Mouse (Mus musculus) hindbrain, embryonic 11.5 days (tissue): ENCODE data around the gene Fbxo11. TPM values are rescaled to one million over a fixed set of nuclear protein-coding genes. Genes with fewer than 3 reads are reported as not detected.
"Not testable (repeated sequence)": the region's sequence is repeated elsewhere in the genome, so short reads cannot be mapped to it uniquely, and the experiment has no call there.

Source experiments
- ATAC-seq: fragments of 200-750 bp; cut with Nextera tagmentation; 2 replicates; pipeline ENCODE4 v1.8.0; 2017; ENCODE audit warnings: mild to moderate bottlenecking, moderate TSS enrichment, moderate library complexity; ENCODE audit not compliant: low FRiP score
- DNase-seq: peaks from one replicate; pipeline ENCODE4 v3.0.0-alpha.2; 2015; ENCODE audit warnings: low spot score
- H3K27ac ChIP-seq: fragments of 300-500 bp; sonication (generic); 2 replicates; pipeline ENCODE4 v1.5.1; 2014; ENCODE audit warnings: mild to moderate bottlenecking, low read depth, low read length
- H3K27me3 ChIP-seq: fragments of 300-500 bp; sonication (generic); 2 replicates; pipeline ENCODE4 v1.6.1; 2014; ENCODE audit warnings: mild to moderate bottlenecking, low read length, moderate library complexity, mixed read lengths; ENCODE audit not compliant: control insufficient read depth, insufficient read depth
- H3K36me3 ChIP-seq: fragments of 300-500 bp; sonication (generic); 2 replicates; pipeline ENCODE4 v1.6.1; 2014; ENCODE audit warnings: mild to moderate bottlenecking, low read length, moderate library complexity, mixed read lengths; ENCODE audit not compliant: control insufficient read depth, insufficient read depth
- H3K4me1 ChIP-seq: fragments of 300-500 bp; sonication (generic); replicated peaks from 2 replicates; pipeline ENCODE4 v1.6.1; 2014; ENCODE audit warnings: low read length, mixed read lengths; ENCODE audit not compliant: control insufficient read depth, insufficient read depth
- H3K4me2 ChIP-seq: fragments of 300-500 bp; sonication (generic); replicated peaks from 2 replicates; pipeline ENCODE4 v1.6.1; 2014; ENCODE audit warnings: mild to moderate bottlenecking, low read depth, low read length
- H3K4me3 ChIP-seq: fragments of 300-500 bp; sonication (generic); 2 replicates; pipeline ENCODE4 v1.5.1; 2014; ENCODE audit warnings: low read depth, low read length
- H3K9ac ChIP-seq: fragments of 300-500 bp; sonication (generic); 2 replicates; pipeline ENCODE4 v1.6.1; 2014; ENCODE audit warnings: low read depth, low read length
- H3K9me3 ChIP-seq: fragments of 300-500 bp; sonication (generic); 2 replicates; pipeline ENCODE4 v1.6.1; 2016; ENCODE audit warnings: low read length; ENCODE audit not compliant: control insufficient read depth
- WGBS: fragments of 180-500 bp; shearing (Covaris S2); extraction: QIAGEN DNeasy Blood & Tissue Kit; methylation state at CpG from one replicate; pipeline ENCODE4 v1.1.7; 2014; 5-methylcytosine and 5-hydroxymethylcytosine counted together
- polyA plus RNA-seq: library from polyadenylated mRNA; unstranded; fragments of >200 nt; fragmentation: Nextera tagmentation; extraction: Ambion mirVana; gene quantifications from 2 replicates; pipeline ENCODE4 v1.2.1, GENCODE M21; 2014

The Fbxo11 gene
- polyA plus RNA-seq, 1 experiment from 2014 or later = 41.5 TPM

DNA sequence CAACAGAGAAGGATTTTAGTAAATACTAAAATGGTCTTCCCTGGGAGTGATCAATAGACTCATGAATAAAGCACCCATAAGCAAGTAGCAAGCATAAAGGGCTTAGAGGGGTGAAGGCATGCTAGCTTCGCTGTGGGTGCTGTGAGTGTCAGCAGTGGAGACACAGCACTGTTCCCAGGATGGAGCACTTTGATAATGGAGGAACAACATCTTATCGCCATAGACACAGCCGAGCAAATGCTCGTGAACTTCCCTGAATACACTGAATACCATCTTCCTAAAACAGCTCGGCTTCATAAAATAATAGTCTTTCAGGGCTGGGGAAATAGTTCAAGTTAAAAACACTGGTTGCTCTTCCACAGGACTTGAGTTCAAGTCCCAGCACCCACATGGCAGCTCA lies 33.3 kb downstream of the Fbxo11 start:
- H3K27me3 ChIP-seq = no peaks in the 10 kb centered on the region
- H3K4me1 ChIP-seq = no peaks in the 10 kb centered on the region
- ATAC-seq (no peak), DNase-seq (no peak)
- no peak overlapping the region for H3K9ac ChIP-seq
- H3K9me3 ChIP-seq = no peaks in the 10 kb centered on the region
- no peak overlapping the region for H3K27ac ChIP-seq
- WGBS = 93% methylated on average over 5 of the region's 5 CpGs
- H3K36me3 ChIP-seq = no peaks in the 10 kb centered on the region
- no peak overlapping the region for H3K4me3 ChIP-seq
- H3K4me2 ChIP-seq = no peak overlapping the region

DNA sequence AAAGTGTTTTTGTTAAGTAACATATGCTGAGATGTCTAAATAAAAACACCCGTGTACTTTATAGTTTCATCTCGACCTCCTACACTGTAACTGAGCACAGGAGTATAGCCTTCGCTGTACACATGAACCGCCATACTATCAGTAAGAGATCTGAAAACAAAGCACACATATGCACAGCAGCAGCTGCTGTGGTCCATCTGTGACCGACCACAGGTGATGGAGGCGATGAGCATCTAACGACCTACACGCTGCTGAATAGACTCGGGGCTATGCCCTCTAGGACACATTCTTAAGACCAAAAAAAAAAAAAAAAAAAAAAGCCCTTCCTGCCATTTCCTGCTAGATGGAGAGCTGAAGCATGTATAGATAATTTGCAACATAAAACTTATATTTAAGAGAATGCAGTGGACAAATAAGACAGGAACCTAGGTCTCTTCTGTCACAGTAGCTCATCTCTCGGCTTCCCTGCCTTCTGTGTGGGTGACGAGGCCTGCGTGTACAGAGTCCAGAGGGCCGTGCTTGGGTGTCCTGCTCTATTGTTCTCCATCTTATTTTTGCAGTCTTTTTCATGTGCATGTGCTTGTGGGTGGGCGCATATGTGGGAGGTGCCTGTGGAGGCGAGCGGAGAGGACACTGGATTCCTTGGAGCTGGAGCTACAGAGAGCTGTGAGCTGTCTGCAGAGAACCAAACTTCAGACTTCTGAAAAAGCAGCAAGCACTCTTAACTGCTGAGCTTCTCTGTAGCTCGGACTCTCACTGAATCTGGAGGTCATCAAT lies 35.7 kb downstream of the Fbxo11 start:
- H3K27me3 ChIP-seq = no peaks in the 10 kb centered on the region
- H3K9me3 ChIP-seq = no peaks in the 10 kb centered on the region
- no peak overlapping the region for H3K9ac ChIP-seq
- no peak overlapping the region for H3K4me2 ChIP-seq
- 0 out of 2 replicates have a peak, but pooled peaks cover 2% of the 10 kb centered on the region for H3K4me1 ChIP-seq
- DNase-seq (no peak), ATAC-seq (no peak)
- 85% methylated on average over 17 of the region's 17 CpGs for WGBS
- no peaks in the 10 kb centered on the region for H3K36me3 ChIP-seq
- no peak overlapping the region for H3K27ac ChIP-seq
- H3K4me3 ChIP-seq = no peak overlapping the region

DNA sequence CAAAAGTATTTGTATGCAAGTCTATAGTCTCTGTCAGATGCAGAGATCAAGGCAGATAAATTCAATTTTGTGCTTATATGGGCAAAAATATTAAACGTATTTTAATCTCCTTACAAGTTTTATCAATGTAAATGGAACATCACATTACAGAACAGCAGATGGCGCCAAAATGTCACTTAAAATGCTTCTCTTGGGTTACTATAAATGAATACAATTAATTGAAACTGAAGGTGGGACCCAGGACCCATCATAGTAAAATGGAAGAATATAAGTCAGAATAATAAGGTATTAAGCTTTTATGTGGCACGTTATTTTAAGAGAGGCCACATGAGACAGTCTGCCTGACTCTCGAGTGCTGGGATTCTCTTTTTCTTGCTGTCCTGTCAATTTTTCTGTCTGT lies 39.9 kb downstream of the Fbxo11 start:
- 53% methylated on average over 4 of the region's 4 CpGs for WGBS

DNA sequence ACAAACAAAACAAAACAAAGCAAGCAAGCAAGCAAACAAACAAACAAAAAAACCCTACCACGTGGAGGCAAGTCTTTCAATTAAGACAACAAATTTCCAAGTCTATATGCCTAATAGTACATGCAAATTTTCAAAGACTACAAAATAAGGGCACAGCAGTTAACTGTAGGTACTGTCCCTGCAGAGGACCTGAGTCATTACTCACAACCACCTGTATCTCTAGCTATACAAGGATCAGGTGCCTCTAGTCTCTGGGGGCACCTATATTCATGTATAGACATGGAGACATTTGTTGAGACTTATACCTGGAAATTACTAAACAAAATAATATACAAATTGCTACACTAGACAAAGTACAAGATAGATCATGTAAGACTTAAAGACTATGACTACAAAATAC lies 41.2 kb downstream of the Fbxo11 start:
- H3K4me3 ChIP-seq = no peak overlapping the region
- WGBS = 100% methylated on average over 1 of the region's 1 CpGs
- H3K4me2 ChIP-seq = no peak overlapping the region
- no peak for ATAC-seq
- 0 out of 2 replicates have a peak, but pooled peaks cover 2% of the 10 kb centered on the region for H3K4me1 ChIP-seq
- no peaks in the 10 kb centered on the region for H3K27me3 ChIP-seq
- no peaks in the 10 kb centered on the region for H3K9me3 ChIP-seq
- no peak for DNase-seq
- no peak overlapping the region for H3K9ac ChIP-seq
- H3K36me3 ChIP-seq = no peaks in the 10 kb centered on the region
- no peak overlapping the region for H3K27ac ChIP-seq

More for the DNA sequence above, 39.9 kb downstream of the Fbxo11 start:
- Histone ChIP-seq H3K4me3 (no peak overlapping the region), H3K36me3 (no peaks in the 10 kb centered on the region), H3K9ac (no peak overlapping the region), H3K27me3 (no peaks in the 10 kb centered on the region), H3K9me3 (no peaks in the 10 kb centered on the region), H3K4me1 (0 out of 2 replicates have a peak, but pooled peaks cover 2% of the 10 kb centered on the region), H3K4me2 (no peak overlapping the region), H3K27ac (no peak overlapping the region)
- ATAC-seq (no peak), DNase-seq (peak; percentile 65)

DNA sequence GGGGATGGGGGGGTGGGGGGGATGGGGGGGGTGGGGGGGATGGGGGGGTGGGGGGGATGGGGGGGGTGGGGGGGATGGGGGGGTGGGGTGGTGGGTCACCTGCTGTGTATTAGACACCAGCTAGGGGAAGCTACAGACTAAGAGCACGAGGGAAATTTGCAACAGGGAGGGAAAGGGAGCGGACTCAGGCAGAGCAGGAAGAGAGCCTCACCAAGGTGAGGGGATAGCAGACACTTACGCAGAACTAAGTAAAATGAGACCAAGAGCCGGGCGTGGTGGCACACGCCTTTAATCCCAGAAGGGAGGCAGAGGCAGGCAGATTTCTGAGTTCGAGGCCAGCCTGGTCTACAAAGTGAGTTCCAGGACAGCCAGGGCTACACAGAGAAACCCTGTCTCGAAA lies 49.1 kb downstream of the Fbxo11 start:
- not testable (repeated sequence) for ATAC-seq, H3K4me2 ChIP-seq, H3K36me3 ChIP-seq, H3K4me3 ChIP-seq, H3K9ac ChIP-seq, H3K9me3 ChIP-seq, H3K4me1 ChIP-seq, DNase-seq, H3K27ac ChIP-seq, H3K27me3 ChIP-seq
- WGBS = 88% methylated on average over 8 of the region's 8 CpGs

DNA sequence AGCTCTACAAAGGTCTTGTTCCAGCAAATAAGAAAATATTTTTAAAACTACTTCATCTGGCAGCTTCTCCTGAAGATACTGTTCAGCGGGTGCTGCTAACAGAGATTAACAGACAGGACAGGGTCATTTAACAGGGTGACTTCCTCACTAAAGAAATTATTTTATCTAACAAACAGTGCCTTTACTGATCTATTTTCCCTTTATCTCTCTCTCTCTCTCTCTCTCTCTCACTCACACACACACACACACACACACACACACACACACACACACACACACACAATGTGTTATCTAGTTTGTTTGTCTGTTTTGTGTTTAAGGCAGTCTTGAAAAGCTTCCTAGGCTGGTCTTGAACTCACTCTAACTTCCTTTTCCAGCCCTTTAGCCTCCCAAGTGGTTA lies 50.6 kb downstream of the Fbxo11 start:
- DNase-seq (no peak), ATAC-seq (no peak)
- no peak overlapping the region for H3K9ac ChIP-seq
- peaks cover 8% of the 10 kb centered on the region; the same call in 1 of the 2 replicates for H3K36me3 ChIP-seq
- H3K9me3 ChIP-seq = no peaks in the 10 kb centered on the region
- H3K27me3 ChIP-seq = no peaks in the 10 kb centered on the region
- no peak overlapping the region for H3K4me3 ChIP-seq
- H3K4me1 ChIP-seq = no peaks in the 10 kb centered on the region
- WGBS = 85% methylated on average over 1 of the region's 1 CpGs
- H3K27ac ChIP-seq = no peak overlapping the region
- no peak overlapping the region for H3K4me2 ChIP-seq

DNA sequence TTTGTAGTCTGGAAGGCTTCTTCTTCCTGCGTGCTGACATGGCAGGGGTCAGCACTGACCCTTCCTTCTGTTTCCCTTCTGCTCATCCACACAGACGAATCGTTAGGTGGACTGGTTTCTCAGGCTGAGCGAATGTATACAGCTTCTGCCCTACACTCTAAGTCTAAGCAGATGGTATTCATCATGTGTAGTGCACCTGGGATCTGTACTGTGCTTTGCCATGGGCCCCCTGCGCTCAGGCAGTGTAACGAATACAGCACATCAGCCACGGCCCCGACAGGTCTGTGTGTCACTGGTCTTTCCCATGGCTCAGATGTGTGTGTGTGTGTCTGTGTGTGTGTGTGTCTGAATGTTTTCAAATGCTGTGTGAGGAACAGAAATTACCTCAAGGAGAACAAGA lies 58.1 kb downstream of the Fbxo11 start:
- H3K4me2 ChIP-seq = no peak overlapping the region
- ATAC-seq = no peak
- no peaks in the 10 kb centered on the region for H3K27me3 ChIP-seq
- no peaks in the 10 kb centered on the region for H3K4me1 ChIP-seq
- no peaks in the 10 kb centered on the region for H3K9me3 ChIP-seq
- no peak overlapping the region for H3K4me3 ChIP-seq
- 84% methylated on average over 8 of the region's 8 CpGs for WGBS
- no peak overlapping the region for H3K27ac ChIP-seq
- no peak for DNase-seq
- no peak overlapping the region for H3K9ac ChIP-seq
- H3K36me3 ChIP-seq = 0 out of 2 replicates have a peak, but pooled peaks cover 15% of the 10 kb centered on the region

DNA sequence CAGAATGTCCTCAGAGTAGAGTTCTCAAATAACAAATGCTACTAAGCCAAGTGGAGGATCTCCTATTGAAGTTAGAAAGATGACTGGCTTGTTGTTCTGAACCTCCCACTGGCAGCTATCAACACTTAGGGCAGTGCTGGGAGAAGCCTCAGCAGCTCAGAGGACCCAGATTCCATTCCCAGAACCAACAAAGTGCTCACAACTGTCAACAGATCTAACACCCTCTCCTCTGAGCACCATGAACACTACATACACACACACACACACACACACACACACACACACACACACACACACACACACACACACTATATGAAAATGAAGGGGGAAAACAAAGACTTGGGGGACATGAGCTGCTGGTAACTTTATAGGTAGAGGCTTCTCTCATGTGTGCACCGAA lies 60.2 kb downstream of the Fbxo11 start:
- 95% methylated on average over 1 of the region's 1 CpGs for WGBS
- H3K36me3 ChIP-seq = 0 out of 2 replicates have a peak, but pooled peaks cover 9% of the 10 kb centered on the region
- H3K27ac ChIP-seq = no peak overlapping the region
- H3K4me1 ChIP-seq = no peaks in the 10 kb centered on the region
- H3K4me3 ChIP-seq = no peak overlapping the region
- H3K27me3 ChIP-seq = no peaks in the 10 kb centered on the region
- H3K9me3 ChIP-seq = no peaks in the 10 kb centered on the region
- no peak overlapping the region for H3K9ac ChIP-seq
- no peak overlapping the region for H3K4me2 ChIP-seq
- no peak for DNase-seq
- ATAC-seq = no peak

DNA sequence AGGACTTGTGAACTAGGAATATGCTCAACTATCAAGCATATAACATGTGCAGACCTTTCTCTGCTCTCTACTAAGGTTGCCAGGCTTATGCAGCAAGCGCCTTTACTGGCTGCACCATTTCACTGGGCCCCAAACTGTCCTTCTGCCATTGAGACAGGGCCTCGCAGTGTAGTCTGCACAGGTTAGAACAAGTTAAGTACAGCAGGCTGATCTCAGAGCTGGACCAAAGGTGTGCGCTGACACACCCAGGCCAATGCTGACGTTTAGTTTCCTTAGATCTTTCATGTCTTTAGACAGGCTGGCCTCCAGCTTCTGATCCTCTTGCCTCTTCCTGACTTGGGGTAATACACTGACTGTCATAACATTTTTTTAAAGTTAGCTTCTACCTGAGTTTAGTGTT lies 67.3 kb downstream of the Fbxo11 start:
- no peak overlapping the region for H3K27ac ChIP-seq
- no peaks in the 10 kb centered on the region for H3K27me3 ChIP-seq
- no peak overlapping the region for H3K4me2 ChIP-seq
- no peaks in the 10 kb centered on the region for H3K4me1 ChIP-seq
- H3K9ac ChIP-seq = no peak overlapping the region
- H3K36me3 ChIP-seq = 0 out of 2 replicates have a peak, but pooled peaks cover 3% of the 10 kb centered on the region
- no peaks in the 10 kb centered on the region for H3K9me3 ChIP-seq
- DNase-seq (no peak), ATAC-seq (no peak)
- H3K4me3 ChIP-seq = no peak overlapping the region
- 98% methylated on average over 4 of the region's 4 CpGs for WGBS
